ENCODE assay signal across 8 mouse cellular contexts in the genomic region with DNA sequence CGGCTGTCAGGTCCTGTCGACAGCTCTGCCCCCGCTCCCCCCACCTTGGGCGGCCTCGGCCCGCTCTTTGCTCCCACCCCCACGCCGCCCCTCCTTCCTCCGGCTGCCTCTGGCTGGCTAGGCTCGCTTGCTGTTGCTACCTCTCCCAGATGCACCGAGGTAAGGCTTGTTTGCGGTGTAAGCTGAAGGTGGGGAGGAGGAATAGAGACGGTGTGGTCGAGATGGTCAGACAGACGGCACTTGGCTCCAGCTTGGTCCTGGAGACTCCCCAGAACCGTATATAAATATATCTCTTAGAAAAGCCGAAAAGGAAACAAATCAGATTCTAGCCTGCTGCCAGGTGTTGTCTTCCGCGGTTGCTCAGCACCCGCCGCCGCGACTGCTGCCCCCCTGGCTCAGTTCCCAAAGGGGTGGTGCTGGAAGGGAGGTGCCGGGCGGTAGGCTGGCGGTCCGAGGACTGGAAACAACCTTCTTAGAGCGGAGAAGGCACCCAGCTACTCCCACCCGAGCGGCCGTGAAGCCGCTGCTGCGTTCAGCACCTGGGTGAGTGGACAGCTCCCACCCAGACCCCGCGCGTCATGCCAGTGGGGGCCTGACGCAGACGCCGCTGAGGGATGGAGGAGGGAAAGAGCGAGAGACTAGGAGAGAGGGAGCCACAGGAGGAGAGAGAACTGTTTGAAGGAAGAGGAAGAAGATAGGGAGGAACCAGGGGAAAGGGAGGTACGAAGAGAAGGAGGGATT. TPM values are rescaled to one million over a fixed set of nuclear protein-coding genes. Genes with fewer than 3 reads are reported as not detected.
DNase-seq lines count a peak whose midpoint lies in the region; ATAC-seq and TF ChIP-seq lines count a peak whose summit lies in the region.

A gene (minus strand): TSS at position 320 of the 741 bp plus-strand sequence.

- H3K27ac ChIP-seq in cerebellum, adult 2 months (ENCODE audit: insufficient read depth, low read length) = no peak within 1 kb of the TSS
- peak within 1 kb of the TSS; percentile 87 for H3K27ac ChIP-seq in hindbrain, postnatal 0 days
- peak within 1 kb of the TSS; percentile 91 for H3K27ac ChIP-seq in left cerebral cortex, adult 2 months

- WGBS in cerebellum, adult 2 months = under 1% methylated on average over 41 of the region's 41 CpGs
- under 1% methylated on average over 41 of the region's 41 CpGs for WGBS in hindbrain, postnatal 0 days

- no peak for TF ChIP-seq CTCF in cerebellum, adult 2 months (IDR thresholded peaks at IDR 0.05; ENCODE audit: borderline replicate concordance, insufficient read depth, low read depth, low read length)
- TF ChIP-seq CTCF in hindbrain, postnatal 0 days (IDR thresholded peaks at IDR 0.05; ENCODE audit: low read depth) = no peak
- no peak for TF ChIP-seq CTCF in left cerebral cortex, adult 2 months (IDR thresholded peaks at IDR 0.05)

- H3K4me2 ChIP-seq in hindbrain, postnatal 0 days (ENCODE audit: low read depth, low read length) = peak within 1 kb of the TSS; percentile 57

- DNase-seq in NIH3T3 (ENCODE audit: low read depth) = peak; percentile 59
- DNase-seq in cerebellum, adult 2 months = peak; percentile 57 to 66
- peak; percentile 79 for DNase-seq in hindbrain, postnatal 0 days (ENCODE audit: low spot score)
- DNase-seq in left cerebral cortex, adult 2 months (ENCODE audit: extremely low spot score in 1 of 2, low spot score in 2 of 2) = peak; percentile 65 to 77
- peak; percentile 79 to 81 for DNase-seq in lung, postnatal 4 days
- peak; percentile 78 for DNase-seq in right cerebral cortex, postnatal 14 days
- no peak for DNase-seq in adipocyte (ENCODE audit: low spot score)

- H3K27me3 ChIP-seq in cerebellum, adult 2 months (ENCODE audit: control insufficient read depth, insufficient read depth, low read length) = no peaks in the 10 kb centered on the region
- H3K27me3 ChIP-seq in hindbrain, postnatal 0 days (ENCODE audit: insufficient read depth, low read length) = no peaks in the 10 kb centered on the region

- intact Hi-C loops in left cerebral cortex, adult 2 months (cut with DNase I) = loop anchor here (5.0 kb wide), 3 partner anchors 41 to 229 kb away; a partner anchor contains a TSS

- H3K4me1 ChIP-seq in cerebellum, adult 2 months (ENCODE audit: control insufficient read depth, insufficient read depth, low read length) = no peaks in the 10 kb centered on the region; the same call in 1 of the 2 replicates
- peaks cover 4% of the 10 kb centered on the region; the same call in 1 of the 2 replicates for H3K4me1 ChIP-seq in hindbrain, postnatal 0 days (ENCODE audit: insufficient read depth, low read length)

- H3K9me3 ChIP-seq in hindbrain, postnatal 0 days (ENCODE audit: low read length) = no peaks in the 10 kb centered on the region

- no peak for TF ChIP-seq POLR2A in cerebellum, adult 2 months (IDR thresholded peaks at IDR 0.05; ENCODE audit: borderline replicate concordance, insufficient read depth, low read length)

- peak within 1 kb of the TSS; percentile 79 for H3K4me3 ChIP-seq in cerebellum, adult 2 months (replicated peaks; ENCODE audit: insufficient read depth, low read depth, low read length)
- H3K4me3 ChIP-seq in hindbrain, postnatal 0 days (ENCODE audit: low read length) = peak within 1 kb of the TSS; percentile 61
- H3K4me3 ChIP-seq in left cerebral cortex, adult 2 months = peak within 1 kb of the TSS; percentile 53

- ATAC-seq in frontal cortex, adult (ENCODE audit: low TSS enrichment) = peak; percentile 76
- peak; percentile 81 for ATAC-seq in hindbrain, postnatal 0 days

- peak within 1 kb of the TSS; percentile 75 for H3K9ac ChIP-seq in hindbrain, postnatal 0 days (replicated peaks; ENCODE audit: low read length)

- no peaks in the 10 kb centered on the region for H3K36me3 ChIP-seq in hindbrain, postnatal 0 days (ENCODE audit: insufficient read depth, low read length)

RNA-seq across cellular contexts. Expression of the gene that starts here (rescaled TPM):
- polyA plus RNA-seq in cerebellum, adult 2 months (2012; rRNA removed) = 6.5 and 7.5 TPM in 2 replicates
- 34.6 and 34.9 TPM in 2 replicates for total RNA-seq in hindbrain, postnatal 0 days (2014; rRNA removed)
- 6.6 and 7.5 TPM in 2 replicates for polyA plus RNA-seq in hindbrain, postnatal 0 days (2015; fragmentation: Nextera tagmentation; extraction: Ambion mirVana)
- total RNA-seq in left cerebral cortex, adult 2 months (2021) = 10 to 100 TPM; 17.9 to 22.6 TPM
